Mouse (Mus musculus) ES-E14 (cell line): Measurements from ENCODE around the gene Commd2. TPM values are rescaled to one million over a fixed set of nuclear protein-coding genes. Genes with fewer than 3 reads are reported as not detected.

Source experiments
- DNase-seq: peaks from one replicate; pipeline ENCODE4 v3.0.0-alpha.2; 2013; ENCODE audit warnings: low read depth, low spot score
- H3K27ac ChIP-seq: 2 replicates; pipeline ENCODE4 v1.5.1; 2012; ENCODE audit warnings: low read depth, mild to moderate bottlenecking, low read length, moderate library complexity, mixed read lengths; ENCODE audit not compliant: poor library complexity, insufficient read depth, severe bottlenecking
- H3K36me3 ChIP-seq: 2 replicates; pipeline ENCODE4 v1.6.1; 2012; ENCODE audit warnings: mild to moderate bottlenecking, low read length, moderate library complexity, mixed read lengths; ENCODE audit not compliant: control insufficient read depth, poor library complexity, insufficient read depth, severe bottlenecking
- H3K4me1 ChIP-seq, 2 experiments: fragments of 150-350 bp in 1 of 2; sonication (generic) in 1 of 2; 2 replicates each; pipeline ENCODE4 v1.6.1; 2012; ENCODE audit warnings: low read length in 2 of 2, mild to moderate bottlenecking in 1 of 2, mixed read lengths in 1 of 2; ENCODE audit not compliant: control insufficient read depth in 2 of 2, insufficient read depth in 2 of 2, poor library complexity in 1 of 2
- H3K4me3 ChIP-seq, 2 experiments: fragments of 150-350 bp in 1 of 2; sonication (generic) in 1 of 2; 2 replicates each; pipeline ENCODE4 v1.5.1; 2012; ENCODE audit warnings: low read length in 2 of 2, low read depth in 1 of 2, mild to moderate bottlenecking in 1 of 2, mixed read lengths in 1 of 2; ENCODE audit not compliant: insufficient read depth in 1 of 2, poor library complexity in 1 of 2, severe bottlenecking in 1 of 2
- H3K9ac ChIP-seq: 2 replicates; pipeline ENCODE4 v1.6.1; 2012; ENCODE audit warnings: low read depth, mild to moderate bottlenecking, low read length, mixed read lengths; ENCODE audit not compliant: poor library complexity, insufficient read depth, severe bottlenecking
- H3K9me3 ChIP-seq: fragments of 150-350 bp; sonication (generic); 2 replicates; pipeline ENCODE4 v1.6.1; 2012; ENCODE audit warnings: low read depth, mild to moderate bottlenecking, low read length; ENCODE audit not compliant: control insufficient read depth, insufficient read depth
- CHD2 ChIP-seq: IDR thresholded peaks from 2 replicates; pipeline ENCODE4 v1.6.1; 2014; ENCODE audit warnings: mild to moderate bottlenecking, low read depth, low read length, inconsistent platforms
- HCFC1 ChIP-seq: IDR thresholded peaks from 2 replicates; pipeline ENCODE4 v1.6.1; 2012; ENCODE audit warnings: low read length, inconsistent platforms, borderline replicate concordance; ENCODE audit not compliant: insufficient read depth
- MAFK ChIP-seq: IDR thresholded peaks from 2 replicates; pipeline ENCODE4 v1.6.1; 2014; ENCODE audit warnings: mild to moderate bottlenecking, low read depth, low read length, inconsistent platforms; ENCODE audit not compliant: insufficient read depth
- ZC3H11A ChIP-seq: IDR thresholded peaks from 2 replicates; pipeline ENCODE4 v1.6.1; 2012; ENCODE audit warnings: low read depth, mild to moderate bottlenecking, inconsistent platforms, low read length, borderline replicate concordance
- ZNF384 ChIP-seq: IDR thresholded peaks from 2 replicates; pipeline ENCODE4 v1.6.1; 2012; ENCODE audit warnings: low read depth, low read length, inconsistent platforms
- in situ Hi-C, 2 experiments: fragments of 600-800 bp; cut with MboI; formaldehyde crosslinking; loops; one replicate each; pipeline ENCODE4 v1.15.1; 2025; ENCODE audit warnings: low sequenced_read_pairs in 2 of 2, inconsistent platforms in 1 of 2; ENCODE audit not compliant: unreplicated experiment in 2 of 2
- total RNA-seq: library from RNA; depleted of rRNA; stranded (reverse); fragments of 300-350 nt; gene quantifications from 2 replicates; pipeline ENCODE4 v1.2.3, GENCODE M21; 2012

Commd2 gene
- total RNA-seq, 1 experiment = 38.2 TPM

DNA sequence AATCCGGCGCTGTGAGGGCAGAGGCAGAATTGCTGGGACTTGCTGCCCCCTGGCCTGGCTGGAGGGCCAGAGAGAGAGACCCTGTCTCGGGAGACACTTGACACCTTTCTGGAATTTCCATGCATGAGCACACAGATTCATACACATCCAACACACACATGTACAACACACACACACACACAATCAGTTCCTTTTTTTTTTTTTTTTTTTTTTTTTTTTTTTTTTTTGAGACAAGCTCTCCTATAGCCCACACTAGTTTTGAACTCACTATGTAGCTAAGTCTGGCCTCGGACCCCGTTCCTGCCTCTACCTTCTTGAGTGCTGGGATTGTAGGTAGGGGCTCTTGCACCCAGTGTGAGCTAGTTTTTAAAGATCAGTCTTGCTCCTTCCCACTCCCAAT is 14.4 kb upstream of the Commd2 start:
- TF ChIP-seq ZC3H11A = no peak
- no peak for TF ChIP-seq HCFC1
- no peak for TF ChIP-seq MAFK
- TF ChIP-seq ZNF384 = no peak
- TF ChIP-seq CHD2 = no peak
- Histone ChIP-seq H3K4me1 (no peaks in the 10 kb centered on the region), H3K4me3 (no peak overlapping the region), H3K9ac (no peak overlapping the region), H3K36me3 (no peaks in the 10 kb centered on the region), H3K27ac (no peak overlapping the region), H3K9me3 (no peaks in the 10 kb centered on the region)
- DNase-seq = no peak
- in situ Hi-C loops = loop anchor here in 1 of 2 experiments (10.0 kb wide), 1 partner anchor 159 kb away; no protein-coding TSS in a partner anchor

DNA sequence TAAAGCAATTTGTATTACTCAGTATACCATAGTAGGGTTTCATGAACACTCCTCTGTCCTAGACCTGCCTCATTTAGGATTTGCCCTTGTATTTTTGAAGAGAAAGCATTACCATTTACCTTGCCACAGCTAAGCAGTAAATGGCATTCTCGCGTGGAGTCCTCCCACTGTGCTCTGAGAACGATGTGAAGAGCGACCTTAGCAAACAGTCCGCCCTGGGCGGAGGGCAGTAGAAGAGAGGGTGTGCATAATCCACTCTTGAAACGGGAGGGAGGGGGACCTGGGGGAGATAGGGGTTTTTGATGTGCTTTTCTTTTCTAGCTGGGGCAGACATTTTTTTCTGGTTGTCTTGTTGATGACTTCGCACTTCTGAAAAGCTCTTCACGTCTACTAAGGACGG is 13.2 kb upstream of the Commd2 start:
- Histone ChIP-seq H3K9me3 (no peaks in the 10 kb centered on the region), H3K4me3 (no peak overlapping the region), H3K36me3 (no peaks in the 10 kb centered on the region), H3K27ac (no peak overlapping the region), H3K9ac (no peak overlapping the region), H3K4me1 (no peaks in the 10 kb centered on the region)
- no peak for DNase-seq
- in situ Hi-C loops = loop anchor here in 1 of 2 experiments (10.0 kb wide), 1 partner anchor 160 kb away; no protein-coding TSS in a partner anchor
- no peak for TF ChIP-seq ZC3H11A
- TF ChIP-seq MAFK = no peak
- no peak for TF ChIP-seq ZNF384
- no peak for TF ChIP-seq HCFC1
- no peak for TF ChIP-seq CHD2

DNA sequence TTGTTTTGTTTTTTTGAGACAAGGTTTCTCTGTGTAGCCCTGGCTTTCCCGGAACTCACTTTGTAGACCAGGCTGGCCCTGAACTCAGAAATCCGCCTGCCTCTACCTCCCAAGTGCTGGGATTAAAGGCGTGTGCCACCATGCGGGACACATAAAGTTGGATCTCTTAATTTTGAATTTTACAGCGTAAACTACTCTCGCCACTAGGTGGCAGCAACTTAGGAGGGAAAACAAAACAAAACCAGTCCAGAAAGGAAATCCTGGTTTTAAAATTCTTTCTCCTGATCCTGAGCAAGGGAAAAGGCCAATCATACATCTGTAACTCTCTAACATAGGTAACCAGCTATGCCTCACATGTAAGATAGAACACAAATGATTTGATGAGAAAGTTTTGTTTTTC is 12.2 kb upstream of the Commd2 start:
- Histone ChIP-seq H3K9ac (no peak overlapping the region), H3K36me3 (no peaks in the 10 kb centered on the region), H3K4me1 (no peaks in the 10 kb centered on the region), H3K27ac (no peak overlapping the region), H3K9me3 (no peaks in the 10 kb centered on the region), H3K4me3 (no peak overlapping the region)
- TF ChIP-seq ZNF384 = no peak
- no peak for TF ChIP-seq CHD2
- no peak for TF ChIP-seq HCFC1
- TF ChIP-seq ZC3H11A = 0 out of 2 replicates have a peak, but pooled peaks have one; percentile 27
- peak; percentile 57 for DNase-seq
- in situ Hi-C loops = loop anchor here in 1 of 2 experiments (10.0 kb wide), 1 partner anchor 161 kb away; no protein-coding TSS in a partner anchor

DNA sequence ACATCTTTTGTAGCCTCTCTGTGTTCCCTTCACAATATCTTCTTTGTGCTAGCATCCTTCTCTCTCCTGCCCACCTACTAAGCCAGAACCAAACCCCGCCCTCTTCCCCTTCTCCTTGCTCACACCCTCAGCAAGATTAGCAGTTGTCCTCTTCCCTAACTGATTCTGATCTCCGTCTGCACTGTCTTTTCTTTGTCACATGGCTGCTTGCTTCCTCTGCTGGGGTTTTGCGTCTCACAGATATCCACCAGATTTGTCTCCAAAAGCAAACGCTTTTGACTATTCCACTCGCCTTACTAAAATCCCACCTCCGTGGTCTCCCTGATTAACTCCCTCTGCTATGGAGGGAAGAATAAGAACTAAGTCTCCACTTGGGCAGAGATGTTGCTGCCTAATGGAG is 7.1 kb upstream of the Commd2 start:
- in situ Hi-C loops = no loop called here
- H3K9me3 ChIP-seq = no peaks in the 10 kb centered on the region
- no peak for DNase-seq
- TF ChIP-seq ZNF384 (no peak), MAFK (no peak), ZC3H11A (no peak), HCFC1 (no peak), CHD2 (no peak)
- H3K27ac ChIP-seq = no peak overlapping the region
- H3K36me3 ChIP-seq = no peaks in the 10 kb centered on the region
- no peak overlapping the region for H3K9ac ChIP-seq
- H3K4me1 ChIP-seq = no peaks in the 10 kb centered on the region
- no peak overlapping the region for H3K4me3 ChIP-seq

DNA sequence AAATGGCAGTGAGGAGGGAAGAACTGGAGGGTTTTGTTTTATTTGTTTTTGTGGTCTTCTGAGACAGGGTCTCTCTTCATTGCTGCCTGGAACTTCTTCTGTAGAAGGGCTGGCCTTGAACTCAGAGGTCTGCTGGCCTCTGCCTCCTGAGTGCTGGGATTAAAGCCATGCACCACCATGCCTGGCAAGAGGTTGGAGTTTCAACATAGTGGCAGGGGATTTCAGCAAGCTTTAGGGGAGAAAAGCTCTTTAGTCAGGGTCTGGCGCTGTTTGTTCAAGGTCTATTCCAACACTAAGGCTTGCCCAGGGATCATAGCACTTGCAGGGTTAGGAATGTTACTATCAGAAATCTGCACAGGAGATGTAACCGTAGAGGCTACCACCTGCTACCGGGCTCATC is 2.1 kb upstream of the Commd2 start:
- TF ChIP-seq CHD2 (no peak), ZNF384 (no peak), MAFK (no peak), ZC3H11A (no peak), HCFC1 (no peak)
- H3K9ac ChIP-seq = no peak overlapping the region; the same call in 1 of the 2 replicates
- in situ Hi-C loops = no loop called here
- no peak overlapping the region for H3K4me3 ChIP-seq
- no peaks in the 10 kb centered on the region for H3K9me3 ChIP-seq
- H3K27ac ChIP-seq = no peak overlapping the region
- DNase-seq = no peak
- H3K4me1 ChIP-seq = no peaks in the 10 kb centered on the region; a peak in 1 of 4 replicates
- no peaks in the 10 kb centered on the region for H3K36me3 ChIP-seq
